ENCODE assay signal across 17 mouse cellular contexts in the genomic region with DNA sequence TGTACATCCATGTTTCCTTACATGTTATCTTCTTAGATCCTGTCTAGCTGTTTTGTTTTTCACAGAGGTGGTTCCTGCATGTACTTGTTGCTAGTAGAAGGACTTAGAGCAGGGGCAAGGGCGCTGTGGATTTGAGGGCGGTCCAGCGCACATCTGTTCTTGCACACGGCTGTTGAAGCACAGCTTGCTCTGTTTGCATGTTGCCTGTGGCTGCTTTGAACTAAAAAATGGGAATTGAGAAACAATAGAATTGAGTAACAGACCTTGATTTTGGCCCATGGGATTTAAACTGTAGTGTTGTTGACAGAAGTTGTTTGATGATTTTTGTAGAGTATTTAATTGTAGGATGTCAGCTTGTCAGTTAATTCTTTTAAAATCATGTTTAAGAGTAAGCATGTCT. TPM values are rescaled to one million over a fixed set of nuclear protein-coding genes. Genes with fewer than 3 reads are reported as not detected.
"Had no signal": no experiment of that assay in that cellular context is flagged by ENCODE, and none has a peak within 500 bp of the region (broad histone marks: within the 10 kb centered on the region; RNA-seq: fewer than 3 reads in every experiment).

No protein-coding gene starts in this region.

- H3K4me3 ChIP-seq: liver, embryonic 12.5 days; lung, embryonic 15.5 days; midbrain, embryonic 10.5 days; midbrain, embryonic 13.5 days; midbrain, embryonic 15.5 days; myocyte; neural tube, embryonic 13.5 days; neural tube, embryonic 15.5 days had no signal

- ATAC-seq: liver, embryonic 12.5 days; midbrain, embryonic 13.5 days; midbrain, embryonic 15.5 days had no signal

- H3K4me1 ChIP-seq: lung, embryonic 15.5 days; midbrain, embryonic 10.5 days; midbrain, embryonic 13.5 days; midbrain, embryonic 15.5 days; neural tube, embryonic 13.5 days; neural tube, embryonic 15.5 days had no signal

- H3K27ac ChIP-seq: liver, embryonic 12.5 days; liver, embryonic 14.5 days; lung, embryonic 15.5 days; midbrain, embryonic 10.5 days; midbrain, embryonic 13.5 days; midbrain, embryonic 15.5 days; neural tube, embryonic 13.5 days; neural tube, embryonic 15.5 days had no signal

- H3K9ac ChIP-seq: liver, embryonic 12.5 days; liver, embryonic 14.5 days; lung, embryonic 15.5 days; midbrain, embryonic 13.5 days; midbrain, embryonic 15.5 days; neural tube, embryonic 13.5 days; neural tube, embryonic 15.5 days had no signal

- H3K4me2 ChIP-seq: liver, embryonic 12.5 days; lung, embryonic 15.5 days; midbrain, embryonic 13.5 days; midbrain, embryonic 15.5 days; neural tube, embryonic 13.5 days; neural tube, embryonic 15.5 days had no signal

- H3K9me3 ChIP-seq: liver, embryonic 12.5 days; lung, embryonic 15.5 days; midbrain, embryonic 10.5 days; midbrain, embryonic 13.5 days; midbrain, embryonic 15.5 days; neural tube, embryonic 13.5 days; neural tube, embryonic 15.5 days had no signal

- H3K27me3 ChIP-seq: liver, embryonic 12.5 days; lung, embryonic 15.5 days; midbrain, embryonic 13.5 days; midbrain, embryonic 15.5 days; neural tube, embryonic 13.5 days; neural tube, embryonic 15.5 days had no signal

- DNase-seq: retina, postnatal 1 day; right cerebral cortex, adult 18-20 months; right cerebral cortex, postnatal 25 days; right cerebral cortex, postnatal 4 days; spleen, adult 18-20 months; thymus, adult 18-20 months; thymus, postnatal 14 days; thymus, postnatal 36 days had no signal

RNA-seq across cellular contexts. Expression of a gene that starts 43.9 kb away (rescaled TPM):
- polyA plus RNA-seq: myocyte had no signal
